Mouse (Mus musculus): ENCODE measurements around the gene Jade1. TPM values are rescaled to one million over a fixed set of nuclear protein-coding genes. Genes with fewer than 3 reads are reported as not detected.

Gene Jade1
- polyA plus RNA-seq, 1 experiment = 37.0 TPM

- H3K27ac ChIP-seq (ENCODE audit: insufficient read depth, low read length) = no peak overlapping the region
- TF ChIP-seq POLR2A (IDR thresholded peaks at IDR 0.05; ENCODE audit: low read depth, low read length) (no peak), CTCF (IDR thresholded peaks at IDR 0.05; ENCODE audit: borderline replicate concordance, insufficient read depth, low read length) (no peak)
- no peak overlapping the region for H3K4me3 ChIP-seq (ENCODE audit: insufficient read depth, low read length)
- H3K4me1 ChIP-seq (ENCODE audit: control insufficient read depth, insufficient read depth, low read length) = peaks cover 14% of the 10 kb centered on the region
Observed at GRCm38 (mm10) chr3:41591651-41592170, 36.2 kb downstream of the Jade1 start.

GRCm38 (mm10) chr3:41592805-41593204 is 37.3 kb downstream of the Jade1 start:
- peaks cover 3% of the 10 kb centered on the region; the same call in 1 of the 2 replicates for H3K4me1 ChIP-seq (ENCODE audit: control insufficient read depth, insufficient read depth, low read length)
- H3K4me3 ChIP-seq (ENCODE audit: insufficient read depth, low read length) = no peak overlapping the region
- TF ChIP-seq CTCF (IDR thresholded peaks at IDR 0.05; ENCODE audit: borderline replicate concordance, insufficient read depth, low read length) = no peak
- TF ChIP-seq POLR2A (IDR thresholded peaks at IDR 0.05; ENCODE audit: low read depth, low read length) = no peak
- H3K27ac ChIP-seq (ENCODE audit: insufficient read depth, low read length) = no peak overlapping the region

DNA sequence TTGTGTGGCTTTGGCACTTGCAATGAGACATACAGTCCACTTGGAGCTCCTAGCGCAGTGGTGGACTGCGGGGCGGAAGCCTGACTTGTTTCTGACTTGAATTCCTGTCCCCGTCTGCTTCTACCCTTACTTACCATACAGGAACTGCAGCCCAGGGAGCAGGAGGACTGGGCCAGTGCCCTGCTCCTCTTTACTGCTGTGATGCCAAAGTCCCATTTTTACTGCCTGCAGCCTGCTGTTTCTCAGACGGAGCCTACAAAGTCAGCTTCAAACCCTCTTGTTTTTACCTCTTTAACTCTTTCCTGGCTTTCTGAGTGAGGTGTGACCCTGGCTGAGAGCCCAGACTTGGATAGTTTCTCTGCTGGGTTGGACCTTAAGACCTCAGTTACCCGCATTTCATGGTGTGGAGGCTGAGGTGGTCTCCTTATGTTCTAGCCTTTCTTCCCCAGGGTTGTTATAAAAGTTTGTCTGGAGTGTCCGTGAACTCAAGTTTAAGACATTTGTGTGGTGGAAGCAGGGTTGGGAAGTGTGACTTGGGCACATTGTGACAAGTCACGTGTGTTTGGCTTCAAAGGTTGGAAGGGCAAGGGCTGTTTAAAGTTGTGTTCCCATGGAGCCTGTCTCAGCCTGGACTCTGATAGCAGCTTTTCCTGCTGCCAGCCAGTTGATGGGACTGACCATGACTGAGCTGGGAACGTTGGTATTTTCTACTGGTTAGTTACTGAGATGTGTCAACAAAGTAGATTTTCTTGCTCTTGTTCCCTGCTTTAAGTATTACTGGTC is 38.8 kb downstream of the Jade1 start:
- Histone ChIP-seq H3K27ac (ENCODE audit: insufficient read depth, low read length) (no peak overlapping the region), H3K4me1 (ENCODE audit: control insufficient read depth, insufficient read depth, low read length) (no peaks in the 10 kb centered on the region), H3K4me3 (ENCODE audit: insufficient read depth, low read length) (no peak overlapping the region)
- TF ChIP-seq CTCF (IDR thresholded peaks at IDR 0.05; ENCODE audit: borderline replicate concordance, insufficient read depth, low read length) (no peak), POLR2A (IDR thresholded peaks at IDR 0.05; ENCODE audit: low read depth, low read length) (no peak)

DNA sequence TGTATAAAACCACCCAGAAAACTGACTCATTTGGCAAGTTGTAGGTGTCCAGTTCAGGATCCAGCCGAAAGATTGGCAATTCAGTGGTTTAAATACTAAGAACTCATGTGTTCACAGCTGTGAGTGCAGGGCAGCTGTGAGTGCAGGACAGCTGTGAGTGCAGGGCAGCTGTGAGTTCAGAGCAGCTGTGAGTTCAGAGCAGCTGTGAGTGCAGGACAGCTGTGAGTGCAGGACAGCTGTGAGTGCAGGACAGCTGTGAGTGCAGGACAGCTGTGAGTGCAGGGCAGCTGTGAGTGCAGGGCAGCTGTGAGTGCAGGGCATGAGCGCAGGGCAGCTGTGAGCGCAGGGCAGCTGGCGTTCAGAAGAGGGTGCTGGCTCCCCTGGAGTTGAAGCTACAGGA is 39.5 kb downstream of the Jade1 start:
- Histone ChIP-seq H3K4me1 (ENCODE audit: control insufficient read depth, insufficient read depth, low read length) (no peaks in the 10 kb centered on the region), H3K4me3 (ENCODE audit: insufficient read depth, low read length) (no peak overlapping the region), H3K27ac (ENCODE audit: insufficient read depth, low read length) (no peak overlapping the region)
- TF ChIP-seq POLR2A (IDR thresholded peaks at IDR 0.05; ENCODE audit: low read depth, low read length) (no peak), CTCF (IDR thresholded peaks at IDR 0.05; ENCODE audit: borderline replicate concordance, insufficient read depth, low read length) (no peak)

- H3K4me3 ChIP-seq (ENCODE audit: insufficient read depth, low read length) = no peak overlapping the region
- H3K4me1 ChIP-seq (ENCODE audit: control insufficient read depth, insufficient read depth, low read length) = no peaks in the 10 kb centered on the region; the same call in 1 of the 2 replicates
- no peak overlapping the region for H3K27ac ChIP-seq (ENCODE audit: insufficient read depth, low read length)
- TF ChIP-seq CTCF (IDR thresholded peaks at IDR 0.05; ENCODE audit: borderline replicate concordance, insufficient read depth, low read length) (no peak), POLR2A (IDR thresholded peaks at IDR 0.05; ENCODE audit: low read depth, low read length) (no peak)
Observed at GRCm38 (mm10) chr3:41597036-41597435, 41.5 kb downstream of the Jade1 start.

DNA sequence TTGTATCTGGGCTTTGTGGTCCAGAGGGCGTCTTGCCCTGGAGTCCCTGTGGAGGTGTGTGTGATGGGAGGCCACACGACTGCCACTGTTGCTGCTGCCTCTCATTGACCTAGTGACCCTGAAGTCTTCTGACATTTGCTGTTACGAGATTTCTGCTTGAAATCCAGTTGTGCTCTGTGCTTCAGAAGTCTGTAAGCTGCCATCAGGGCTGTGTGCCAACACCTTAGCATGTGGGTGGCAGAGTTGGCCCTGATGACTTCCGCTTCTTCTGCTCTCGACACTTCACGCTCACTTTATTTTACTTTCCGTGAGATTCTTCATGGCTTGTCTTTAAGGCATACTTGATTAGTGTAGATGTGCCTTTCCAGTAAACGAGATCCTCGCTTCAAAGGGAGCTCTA is 42.9 kb downstream of the Jade1 start:
- no peak for TF ChIP-seq CTCF (IDR thresholded peaks at IDR 0.05; ENCODE audit: borderline replicate concordance, insufficient read depth, low read length)
- TF ChIP-seq POLR2A (IDR thresholded peaks at IDR 0.05; ENCODE audit: low read depth, low read length) = no peak
- no peak overlapping the region for H3K4me3 ChIP-seq (ENCODE audit: insufficient read depth, low read length)
- no peak overlapping the region for H3K27ac ChIP-seq (ENCODE audit: insufficient read depth, low read length)
- H3K4me1 ChIP-seq (ENCODE audit: control insufficient read depth, insufficient read depth, low read length) = peaks cover 4% of the 10 kb centered on the region

- peaks cover 6% of the 10 kb centered on the region for H3K4me1 ChIP-seq (ENCODE audit: control insufficient read depth, insufficient read depth, low read length)
- H3K27ac ChIP-seq (ENCODE audit: insufficient read depth, low read length) = no peak overlapping the region
- no peak for TF ChIP-seq CTCF (IDR thresholded peaks at IDR 0.05; ENCODE audit: borderline replicate concordance, insufficient read depth, low read length)
- no peak for TF ChIP-seq POLR2A (IDR thresholded peaks at IDR 0.05; ENCODE audit: low read depth, low read length)
- no peak overlapping the region for H3K4me3 ChIP-seq (ENCODE audit: insufficient read depth, low read length)
Observed at GRCm38 (mm10) chr3:41599226-41599625, 43.7 kb downstream of the Jade1 start.

GRCm38 (mm10) chr3:41599806-41600589 is 44.5 kb downstream of the Jade1 start:
- H3K27ac ChIP-seq (ENCODE audit: insufficient read depth, low read length) = no peak overlapping the region
- no peak for TF ChIP-seq CTCF (IDR thresholded peaks at IDR 0.05; ENCODE audit: borderline replicate concordance, insufficient read depth, low read length)
- TF ChIP-seq POLR2A (IDR thresholded peaks at IDR 0.05; ENCODE audit: low read depth, low read length) = no peak
- H3K4me1 ChIP-seq (ENCODE audit: control insufficient read depth, insufficient read depth, low read length) = peaks cover 6% of the 10 kb centered on the region
- H3K4me3 ChIP-seq (ENCODE audit: insufficient read depth, low read length) = no peak overlapping the region

DNA sequence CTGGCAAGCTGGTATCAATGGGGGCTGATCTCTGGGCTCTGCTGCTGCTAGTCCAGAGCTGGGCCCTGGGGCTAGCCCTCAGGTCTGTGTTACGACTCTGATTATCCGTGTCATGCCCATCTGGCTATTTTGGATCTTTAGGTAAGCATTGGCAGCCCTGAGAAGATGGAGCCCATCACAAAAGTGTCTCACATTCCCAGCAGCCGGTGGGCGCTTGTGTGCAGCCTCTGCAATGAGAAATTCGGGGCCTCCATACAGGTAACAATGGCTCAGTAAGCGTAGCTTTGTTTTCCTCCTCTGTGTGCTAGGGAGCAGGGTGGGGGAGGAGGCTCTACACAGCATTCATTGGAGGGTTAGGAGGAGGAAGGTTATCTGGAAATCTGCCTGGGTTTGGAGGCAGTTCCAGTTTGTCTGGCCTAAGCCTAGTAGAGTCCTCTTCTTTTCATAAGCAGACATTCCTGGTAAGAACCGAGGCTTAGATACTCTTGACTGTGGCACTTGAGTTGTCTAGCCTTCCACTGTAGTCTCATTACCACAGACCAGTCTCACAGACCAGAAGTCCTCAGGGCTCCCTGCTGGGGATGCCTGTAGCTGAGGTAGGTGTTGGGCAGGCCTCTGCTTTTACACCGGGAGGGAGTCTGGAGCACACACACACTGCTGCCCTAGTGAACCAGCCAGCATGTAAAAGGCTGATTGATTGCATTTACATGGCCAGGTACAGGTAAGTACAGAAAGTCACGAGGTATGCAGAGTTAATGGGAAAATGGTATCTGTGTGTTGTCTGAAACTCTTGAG is 45.9 kb downstream of the Jade1 start:
- Histone ChIP-seq H3K4me3 (ENCODE audit: insufficient read depth, low read length) (no peak overlapping the region), H3K4me1 (ENCODE audit: control insufficient read depth, insufficient read depth, low read length) (peaks cover 14% of the 10 kb centered on the region), H3K27ac (ENCODE audit: insufficient read depth, low read length) (peak overlapping the region; percentile 28; the same call in 1 of the 2 replicates)
- no peak for TF ChIP-seq POLR2A (IDR thresholded peaks at IDR 0.05; ENCODE audit: low read depth, low read length)
- no peak for TF ChIP-seq CTCF (IDR thresholded peaks at IDR 0.05; ENCODE audit: borderline replicate concordance, insufficient read depth, low read length)
